Mouse (Mus musculus): ENCODE data around the gene Celf5. TPM values are rescaled to one million over a fixed set of nuclear protein-coding genes. Genes with fewer than 3 reads are reported as not detected.

Gene Celf5
- 0.40 and 0.67 TPM in 2 replicates for polyA plus RNA-seq (2015; fragmentation: Nextera tagmentation; extraction: Ambion mirVana)

- peaks cover 12% of the 10 kb centered on the region for H3K36me3 ChIP-seq (ENCODE audit: control insufficient read depth, insufficient read depth, low read length)
- H3K4me3 ChIP-seq (ENCODE audit: low read length): peak within 1 kb of the TSS; percentile 53
- H3K27ac ChIP-seq (ENCODE audit: low read length): no peak within 1 kb of the TSS
- under 1% methylated on average over 35 of the region's 36 CpGs for WGBS
- no peaks in the 10 kb centered on the region for H3K9me3 ChIP-seq (ENCODE audit: control insufficient read depth, low read length)
- peaks cover 18% of the 10 kb centered on the region for H3K27me3 ChIP-seq (ENCODE audit: control insufficient read depth, insufficient read depth, low read depth, low read length)
- peak; percentile 62 for ATAC-seq (ENCODE audit: low read depth)
- H3K4me2 ChIP-seq (ENCODE audit: low read depth, low read length): peak within 1 kb of the TSS; percentile 87
- H3K4me1 ChIP-seq (replicated peaks; ENCODE audit: control insufficient read depth, insufficient read depth, low read length): peaks cover 5% of the 10 kb centered on the region; the same call in 1 of the 2 replicates
- H3K9ac ChIP-seq (ENCODE audit: low read length): peak within 1 kb of the TSS; percentile 62
These were observed at the start of gene Celf5 for GRCm38 (mm10) chr10:81482533-81482889. Gene Celf5 (minus strand): TSS chr10:81482709.

GRCm38 (mm10) chr10:81526779-81527178 is 44.3 kb upstream of the Celf5 start:
- WGBS: 7% methylated on average over 14 of the region's 14 CpGs
- H3K27ac ChIP-seq (ENCODE audit: low read length): no peak overlapping the region
- no peaks in the 10 kb centered on the region for H3K9me3 ChIP-seq (ENCODE audit: control insufficient read depth, low read length)
- H3K4me3 ChIP-seq (ENCODE audit: low read length): no peak overlapping the region
- no peaks in the 10 kb centered on the region; the same call in 1 of the 2 replicates for H3K27me3 ChIP-seq (ENCODE audit: control insufficient read depth, insufficient read depth, low read depth, low read length)
- peak; percentile 41; the same call in 1 of the 2 replicates for ATAC-seq (ENCODE audit: low read depth)
- no peak overlapping the region for H3K9ac ChIP-seq (ENCODE audit: low read length)
- no peak overlapping the region for H3K4me2 ChIP-seq (ENCODE audit: low read depth, low read length)
- peaks cover 7% of the 10 kb centered on the region; the same call in 1 of the 2 replicates for H3K4me1 ChIP-seq (replicated peaks; ENCODE audit: control insufficient read depth, insufficient read depth, low read length)
- H3K36me3 ChIP-seq (ENCODE audit: control insufficient read depth, insufficient read depth, low read length): peaks cover 18% of the 10 kb centered on the region

GRCm38 (mm10) chr10:81525017-81525694 is 42.6 kb upstream of the Celf5 start:
- H3K9me3 ChIP-seq (ENCODE audit: control insufficient read depth, low read length): no peaks in the 10 kb centered on the region
- H3K36me3 ChIP-seq (ENCODE audit: control insufficient read depth, insufficient read depth, low read length): peaks cover 6% of the 10 kb centered on the region
- no peak overlapping the region for H3K4me2 ChIP-seq (ENCODE audit: low read depth, low read length)
- peaks cover 7% of the 10 kb centered on the region; the same call in 1 of the 2 replicates for H3K4me1 ChIP-seq (replicated peaks; ENCODE audit: control insufficient read depth, insufficient read depth, low read length)
- H3K4me3 ChIP-seq (ENCODE audit: low read length): no peak overlapping the region
- no peaks in the 10 kb centered on the region; the same call in 1 of the 2 replicates for H3K27me3 ChIP-seq (ENCODE audit: control insufficient read depth, insufficient read depth, low read depth, low read length)
- no peak overlapping the region for H3K9ac ChIP-seq (ENCODE audit: low read length)
- no peak overlapping the region for H3K27ac ChIP-seq (ENCODE audit: low read length)
- WGBS: 42% methylated on average over 12 of the region's 13 CpGs
- no peak for ATAC-seq (ENCODE audit: low read depth)

- H3K27ac ChIP-seq (ENCODE audit: low read length): peak within 1 kb of the TSS; percentile 52; the same call in 1 of the 2 replicates
- no peaks in the 10 kb centered on the region for H3K9me3 ChIP-seq (ENCODE audit: control insufficient read depth, low read length)
- no peaks in the 10 kb centered on the region; the same call in 1 of the 2 replicates for H3K27me3 ChIP-seq (ENCODE audit: control insufficient read depth, insufficient read depth, low read depth, low read length)
- peak within 1 kb of the TSS; percentile 13; the same call in 1 of the 2 replicates for H3K4me3 ChIP-seq (ENCODE audit: low read length)
- H3K4me1 ChIP-seq (replicated peaks; ENCODE audit: control insufficient read depth, insufficient read depth, low read length): peaks cover 7% of the 10 kb centered on the region; the same call in 1 of the 2 replicates
- H3K36me3 ChIP-seq (ENCODE audit: control insufficient read depth, insufficient read depth, low read length): no peaks in the 10 kb centered on the region; the same call in 1 of the 2 replicates
- ATAC-seq (ENCODE audit: low read depth): peak; percentile 39
- peak within 1 kb of the TSS; percentile 56 for H3K9ac ChIP-seq (ENCODE audit: low read length)
- peak within 1 kb of the TSS; percentile 25; the same call in 1 of the 2 replicates for H3K4me2 ChIP-seq (ENCODE audit: low read depth, low read length)
- WGBS: 8% methylated on average over 9 of the region's 9 CpGs
These were observed 41.6 kb upstream of the Celf5 start, which contains the start of gene Gna15 for GRCm38 (mm10) chr10:81524051-81524605. Gene Gna15 (minus strand): TSS chr10:81524225.

- Histone ChIP-seq H3K4me3 (ENCODE audit: low read length) (peak overlapping the region; percentile 13; the same call in 1 of the 2 replicates), H3K27me3 (ENCODE audit: control insufficient read depth, insufficient read depth, low read depth, low read length) (no peaks in the 10 kb centered on the region; the same call in 1 of the 2 replicates), H3K4me1 (replicated peaks; ENCODE audit: control insufficient read depth, insufficient read depth, low read length) (peaks cover 7% of the 10 kb centered on the region; the same call in 1 of the 2 replicates), H3K36me3 (ENCODE audit: control insufficient read depth, insufficient read depth, low read length) (no peaks in the 10 kb centered on the region), H3K9ac (ENCODE audit: low read length) (peak overlapping the region; percentile 56), H3K27ac (ENCODE audit: low read length) (peak overlapping the region; percentile 52; the same call in 1 of the 2 replicates), H3K4me2 (ENCODE audit: low read depth, low read length) (peak overlapping the region; percentile 25; the same call in 1 of the 2 replicates), H3K9me3 (ENCODE audit: control insufficient read depth, low read length) (no peaks in the 10 kb centered on the region)
- 14% methylated on average over 19 of the region's 19 CpGs for WGBS
- no peak for ATAC-seq (ENCODE audit: low read depth)
These were observed 41.1 kb upstream of the Celf5 start for GRCm38 (mm10) chr10:81523570-81523969.

- peaks cover 7% of the 10 kb centered on the region; the same call in 1 of the 2 replicates for H3K4me1 ChIP-seq (replicated peaks; ENCODE audit: control insufficient read depth, insufficient read depth, low read length)
- no peak overlapping the region for H3K4me2 ChIP-seq (ENCODE audit: low read depth, low read length)
- no peak for ATAC-seq (ENCODE audit: low read depth)
- peak overlapping the region; percentile 13; the same call in 1 of the 2 replicates for H3K4me3 ChIP-seq (ENCODE audit: low read length)
- no peaks in the 10 kb centered on the region for H3K9me3 ChIP-seq (ENCODE audit: control insufficient read depth, low read length)
- WGBS: 76% methylated on average over 6 of the region's 6 CpGs
- H3K9ac ChIP-seq (ENCODE audit: low read length): no peak overlapping the region
- no peaks in the 10 kb centered on the region for H3K36me3 ChIP-seq (ENCODE audit: control insufficient read depth, insufficient read depth, low read length)
- no peak overlapping the region for H3K27ac ChIP-seq (ENCODE audit: low read length)
- H3K27me3 ChIP-seq (ENCODE audit: control insufficient read depth, insufficient read depth, low read depth, low read length): no peaks in the 10 kb centered on the region; the same call in 1 of the 2 replicates
These were observed 40.6 kb upstream of the Celf5 start for GRCm38 (mm10) chr10:81523142-81523541.

GRCm38 (mm10) chr10:81519978-81520365 is 37.5 kb upstream of the Celf5 start:
- Histone ChIP-seq H3K9ac (ENCODE audit: low read length) (no peak overlapping the region), H3K4me3 (ENCODE audit: low read length) (no peak overlapping the region), H3K9me3 (ENCODE audit: control insufficient read depth, low read length) (no peaks in the 10 kb centered on the region), H3K27ac (ENCODE audit: low read length) (no peak overlapping the region), H3K4me1 (replicated peaks; ENCODE audit: control insufficient read depth, insufficient read depth, low read length) (peaks cover 7% of the 10 kb centered on the region; the same call in 1 of the 2 replicates), H3K27me3 (ENCODE audit: control insufficient read depth, insufficient read depth, low read depth, low read length) (no peaks in the 10 kb centered on the region; the same call in 1 of the 2 replicates), H3K36me3 (ENCODE audit: control insufficient read depth, insufficient read depth, low read length) (no peaks in the 10 kb centered on the region), H3K4me2 (ENCODE audit: low read depth, low read length) (no peak overlapping the region)
- WGBS: 54% methylated on average over 3 of the region's 3 CpGs
- no peak for ATAC-seq (ENCODE audit: low read depth)

- Histone ChIP-seq H3K9me3 (ENCODE audit: control insufficient read depth, low read length) (no peaks in the 10 kb centered on the region), H3K27ac (ENCODE audit: low read length) (no peak overlapping the region), H3K4me3 (ENCODE audit: low read length) (no peak overlapping the region), H3K4me2 (ENCODE audit: low read depth, low read length) (no peak overlapping the region), H3K36me3 (ENCODE audit: control insufficient read depth, insufficient read depth, low read length) (no peaks in the 10 kb centered on the region), H3K4me1 (replicated peaks; ENCODE audit: control insufficient read depth, insufficient read depth, low read length) (peaks cover 7% of the 10 kb centered on the region; the same call in 1 of the 2 replicates), H3K9ac (ENCODE audit: low read length) (no peak overlapping the region), H3K27me3 (ENCODE audit: control insufficient read depth, insufficient read depth, low read depth, low read length) (no peaks in the 10 kb centered on the region; the same call in 1 of the 2 replicates)
- WGBS: 63% methylated on average over 6 of the region's 6 CpGs
- no peak for ATAC-seq (ENCODE audit: low read depth)
These were observed 36.9 kb upstream of the Celf5 start for GRCm38 (mm10) chr10:81519227-81519977.
